Mouse (Mus musculus) left cerebral cortex, postnatal 36 days (tissue): ENCODE measurements around the gene Map3k13. TPM values are rescaled to one million over a fixed set of nuclear protein-coding genes. Genes with fewer than 3 reads are reported as not detected.
"Not testable (repeated sequence)": the region's sequence is repeated elsewhere in the genome, so short reads cannot be mapped to it uniquely, and the experiment has no call there.

Source experiments
- DNase-seq, 2 experiments: peaks; one replicate each; pipeline ENCODE4 v3.0.0; 2021 to 2022; ENCODE audit warnings: low spot score in 2 of 2, mixed read lengths in 1 of 2
- intact Hi-C: fragments of 180-260 bp; cut with DNase I; formaldehyde crosslinking; loops from one replicate; pipeline ENCODE4 v1.15.1; 2025
- total RNA-seq, 2 experiments: library from RNA; stranded (reverse); gene quantifications; 2 replicates each; pipeline ENCODE4 v1.2.3; 2021

Gene Map3k13
- total RNA-seq: 10 to 100 TPM; 13.6 to 16.8 TPM

DNA sequence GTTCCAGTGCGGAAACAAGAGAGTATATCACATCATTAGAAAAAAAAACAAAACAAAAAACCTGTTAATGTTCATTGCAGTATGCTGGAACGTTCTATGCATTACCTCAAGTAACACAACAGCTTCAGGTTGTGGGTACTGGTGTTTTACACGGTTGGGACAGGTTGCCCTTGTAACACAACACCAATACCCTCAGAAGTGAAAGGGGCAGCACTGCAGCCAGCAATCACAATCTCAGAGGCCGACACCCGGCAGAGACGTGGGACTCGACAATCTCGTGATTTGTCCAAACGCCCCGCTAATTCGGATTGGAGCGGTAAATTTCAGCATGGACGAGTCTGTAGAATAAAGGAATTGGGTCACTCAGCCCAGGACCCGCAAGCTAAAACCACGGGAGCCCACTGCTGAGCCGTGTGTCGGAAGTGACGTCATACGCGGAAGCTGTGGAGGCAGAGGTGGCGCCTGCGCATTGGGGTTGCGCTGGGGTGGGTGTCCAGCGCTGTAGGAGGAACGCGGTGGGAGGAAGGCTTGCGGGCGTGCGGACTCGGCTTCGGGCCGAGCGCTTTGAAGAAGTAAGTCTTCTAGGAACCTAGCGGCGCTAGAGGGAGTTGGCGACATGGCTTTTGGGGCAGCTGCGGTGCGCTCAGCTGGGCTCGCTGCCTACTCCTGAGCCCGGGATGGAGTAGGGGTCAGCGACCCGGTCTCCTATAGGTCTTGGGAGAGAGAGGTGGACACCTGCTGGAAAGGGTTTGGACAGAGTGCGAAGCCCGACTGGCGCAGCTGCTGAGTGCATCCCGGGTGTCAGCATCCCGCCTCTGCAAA is at the start of gene Map3k13:
Map3k13 (plus strand) TSS at position 472 of the 822 bp plus-strand sequence.
- peak; percentile 95 for DNase-seq
- intact Hi-C loops: no loop called here

DNA sequence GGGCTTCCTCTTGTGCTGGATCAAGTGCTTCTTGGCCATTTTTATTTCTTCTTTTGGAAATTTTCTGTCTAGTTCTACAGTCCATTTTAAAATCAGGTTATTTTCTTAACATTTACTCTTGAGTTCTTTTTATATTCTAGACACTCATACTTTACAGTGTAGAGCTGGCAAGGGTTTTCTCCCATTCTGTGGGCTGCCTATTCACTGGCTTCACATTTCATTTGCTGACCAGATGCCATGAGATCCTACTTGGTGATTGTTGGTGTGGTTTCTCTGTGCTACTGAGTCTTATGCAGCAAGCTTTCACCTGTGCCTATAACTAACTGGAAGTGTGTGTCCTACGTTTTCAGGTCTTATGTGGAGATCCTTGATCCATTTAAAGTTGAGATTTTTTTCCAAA is 35.7 kb upstream of the Map3k13 start:
- intact Hi-C loops: no loop called here
- no peak for DNase-seq

GRCm38 (mm10) chr16:21768255-21768654 is 25.9 kb upstream of the Map3k13 start:
- intact Hi-C loops: no loop called here
- no peak for DNase-seq

- intact Hi-C loops: loop anchor here (1.0 kb wide), 1 partner anchor 46 kb away; no protein-coding TSS in a partner anchor
- no peak for DNase-seq
Measured at GRCm38 (mm10) chr16:21769667-21770066, 24.5 kb upstream of the Map3k13 start.

DNA sequence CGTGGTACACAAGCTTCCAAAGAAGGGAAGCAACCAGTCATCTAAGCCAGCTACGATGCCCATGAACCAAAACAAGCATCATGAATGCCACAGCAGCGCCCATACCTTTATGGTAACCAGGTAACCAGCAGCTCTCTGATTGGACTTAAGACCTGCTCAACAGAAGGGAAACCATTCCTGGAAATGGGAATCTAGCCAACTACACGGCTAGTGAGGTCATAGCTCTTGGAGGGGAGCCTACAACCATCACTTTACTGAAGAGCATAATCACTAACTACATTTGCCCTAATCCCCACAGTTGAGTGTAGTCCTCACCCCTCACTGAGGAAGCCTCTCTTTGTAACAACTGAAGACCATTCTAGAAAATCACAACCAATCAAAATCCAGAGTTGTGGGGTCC is 19.4 kb upstream of the Map3k13 start:
- intact Hi-C loops: no loop called here
- DNase-seq: no peak

GRCm38 (mm10) chr16:21778293-21778866 is 15.8 kb upstream of the Map3k13 start:
- no peak for DNase-seq
- intact Hi-C loops: no loop called here

GRCm38 (mm10) chr16:21779149-21779548 is 15.0 kb upstream of the Map3k13 start:
- no peak for DNase-seq
- intact Hi-C loops: no loop called here

DNA sequence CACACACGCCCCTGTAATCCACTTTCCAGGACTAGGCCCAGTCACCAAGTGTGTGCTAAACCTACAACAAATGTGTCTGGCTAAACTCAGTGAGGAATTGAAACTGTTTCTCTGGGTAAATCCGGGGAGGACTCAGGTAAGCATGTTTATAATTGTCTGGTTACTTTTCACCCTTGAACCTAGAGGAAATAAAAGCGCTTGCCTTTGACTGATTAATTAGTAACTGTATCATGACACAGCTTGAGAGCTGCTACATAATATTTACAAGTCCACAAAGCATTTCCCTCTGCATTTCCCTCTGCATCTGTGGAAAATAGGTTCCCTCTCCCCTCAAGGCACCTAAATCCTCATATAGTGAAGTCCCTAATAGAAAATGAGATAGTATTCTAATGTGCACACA is 12.9 kb upstream of the Map3k13 start:
- DNase-seq: no peak
- intact Hi-C loops: no loop called here

- intact Hi-C loops: no loop called here
Measured at GRCm38 (mm10) chr16:21781895-21782294, 12.3 kb upstream of the Map3k13 start.

GRCm38 (mm10) chr16:21782807-21783206 is 11.3 kb upstream of the Map3k13 start:
- DNase-seq: no peak
- intact Hi-C loops: no loop called here

More at GRCm38 (mm10) chr16:21781895-21782294, 12.3 kb upstream of the Map3k13 start:
- DNase-seq: no peak

DNA sequence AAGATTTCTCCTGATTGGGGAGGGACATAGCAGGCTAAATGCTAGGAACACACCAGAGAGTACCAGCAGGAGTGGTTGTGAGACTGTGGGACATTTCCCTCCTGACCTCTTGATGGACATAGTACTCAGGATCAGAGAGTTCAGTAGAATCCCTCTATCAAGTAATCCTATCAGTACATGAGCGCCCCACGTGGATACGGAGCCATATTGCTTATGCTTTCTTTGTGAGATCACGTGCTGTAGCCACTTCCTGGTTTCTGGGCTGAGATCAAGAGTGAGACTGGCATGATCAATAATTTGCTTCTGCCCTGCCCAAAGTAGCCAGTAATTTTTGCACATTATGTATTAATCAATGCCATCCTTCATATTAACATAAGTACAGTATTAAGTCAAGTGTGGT is 9.1 kb upstream of the Map3k13 start:
- intact Hi-C loops: no loop called here
- no peak for DNase-seq

DNA sequence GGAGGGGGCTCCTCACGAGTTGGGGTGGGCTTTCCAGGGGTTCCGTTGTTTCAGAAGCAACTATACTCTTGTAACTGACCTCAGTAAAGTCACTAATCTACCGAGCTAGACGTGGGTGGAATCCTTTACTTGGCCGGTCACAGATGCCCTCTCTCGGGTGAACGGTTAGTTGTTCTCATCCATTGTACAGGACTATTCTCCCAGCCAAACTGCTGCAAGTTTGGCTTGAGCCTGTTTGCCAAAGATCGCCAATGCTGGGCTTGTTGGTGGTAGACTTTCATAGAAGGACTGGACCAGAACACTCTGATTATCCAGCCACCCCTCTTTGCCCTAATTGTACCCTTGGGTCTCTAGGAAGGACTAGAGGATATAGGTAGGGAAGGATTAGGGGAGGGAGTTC is 7.8 kb upstream of the Map3k13 start:
- DNase-seq: no peak
- intact Hi-C loops: no loop called here

DNA sequence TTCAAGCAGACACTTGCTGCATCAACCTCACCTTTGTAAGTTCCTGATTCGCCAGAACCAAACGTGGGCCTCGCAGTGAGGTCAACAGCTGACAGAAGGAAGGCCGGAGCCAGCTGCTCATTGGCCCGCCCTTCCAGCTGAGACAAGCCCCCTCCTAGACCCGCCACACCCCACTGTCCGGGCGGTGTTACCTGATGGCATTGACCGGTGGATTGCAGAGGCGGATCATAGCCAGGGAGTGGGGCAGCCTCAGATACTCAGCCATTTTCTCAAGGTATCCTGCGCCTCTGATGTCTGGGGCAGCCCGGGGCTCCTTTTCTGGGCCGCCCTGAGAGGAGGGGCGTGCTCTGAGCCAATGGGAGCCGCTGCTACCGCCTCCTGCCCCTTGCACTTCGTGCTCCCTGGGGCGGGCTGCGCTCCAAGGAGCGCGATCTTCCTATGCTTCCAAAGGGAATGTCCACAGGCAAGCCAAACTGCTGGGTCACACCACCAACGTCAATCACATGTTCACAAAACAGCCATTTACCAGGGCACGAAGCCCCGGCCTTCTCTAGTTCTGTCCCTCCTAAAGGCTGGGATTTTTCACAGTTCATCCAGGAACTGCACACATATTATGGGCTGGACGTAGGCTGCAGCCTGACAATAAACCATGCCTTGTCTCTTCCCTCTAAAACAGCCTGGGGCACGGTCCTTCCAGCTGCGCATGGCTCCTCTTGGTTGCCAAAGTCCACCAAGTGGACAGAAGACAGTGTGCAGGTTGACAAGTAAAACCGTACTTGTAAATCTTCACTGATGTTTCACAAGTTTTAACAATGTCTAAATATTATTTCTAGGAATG is 6.4 kb upstream of the Map3k13 start, which contains the start of gene Ehhadh:
Ehhadh (minus strand) TSS at position 292 of the 838 bp plus-strand sequence.
- peak; percentile 18 to 30 for DNase-seq
- intact Hi-C loops: no loop called here

GRCm38 (mm10) chr16:21788581-21788980 is 5.6 kb upstream of the Map3k13 start:
- intact Hi-C loops: no loop called here
- DNase-seq: no peak

- no peak for DNase-seq
- intact Hi-C loops: no loop called here
Measured at GRCm38 (mm10) chr16:21789180-21789579, 5.0 kb upstream of the Map3k13 start.

DNA sequence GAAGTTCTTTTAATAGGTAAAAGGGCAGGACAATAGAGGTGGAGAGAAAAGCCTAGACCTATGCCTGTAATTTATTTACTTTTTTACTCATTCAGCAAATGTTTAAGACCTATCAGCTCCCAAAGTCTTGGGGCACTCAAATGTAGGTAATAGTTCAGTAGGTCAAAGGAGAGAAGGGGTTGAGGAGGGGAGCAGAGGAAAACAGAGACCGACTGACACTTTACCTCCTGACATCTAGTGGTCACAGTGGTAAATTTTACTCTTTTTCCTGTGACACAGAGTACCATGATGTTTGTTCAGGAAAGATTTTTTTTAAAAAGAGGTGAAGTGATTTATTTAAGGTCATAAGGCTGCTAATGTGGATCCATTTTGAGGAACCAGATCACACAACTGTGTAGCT is 3.7 kb upstream of the Map3k13 start:
- intact Hi-C loops: no loop called here
- DNase-seq: no peak

DNA sequence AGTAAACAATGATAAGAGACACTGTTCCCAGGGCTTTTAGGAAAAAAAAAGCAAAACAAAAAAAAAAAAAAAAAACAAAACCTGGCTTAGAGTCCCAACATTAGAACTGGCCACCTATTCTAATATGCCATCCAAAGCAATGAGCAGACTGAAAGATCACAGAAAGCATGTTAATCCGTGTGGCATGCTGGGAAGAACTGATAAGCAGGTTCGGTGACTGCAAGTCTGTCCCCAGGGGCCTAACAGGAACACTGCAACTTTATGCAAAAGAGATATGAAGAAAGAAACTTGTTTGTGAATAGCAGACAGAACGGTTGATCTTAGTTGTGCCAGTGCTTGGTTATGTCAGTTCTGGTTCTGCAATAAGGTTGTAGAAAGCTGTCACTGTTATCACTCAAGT is 2.4 kb upstream of the Map3k13 start:
- intact Hi-C loops: no loop called here

DNA sequence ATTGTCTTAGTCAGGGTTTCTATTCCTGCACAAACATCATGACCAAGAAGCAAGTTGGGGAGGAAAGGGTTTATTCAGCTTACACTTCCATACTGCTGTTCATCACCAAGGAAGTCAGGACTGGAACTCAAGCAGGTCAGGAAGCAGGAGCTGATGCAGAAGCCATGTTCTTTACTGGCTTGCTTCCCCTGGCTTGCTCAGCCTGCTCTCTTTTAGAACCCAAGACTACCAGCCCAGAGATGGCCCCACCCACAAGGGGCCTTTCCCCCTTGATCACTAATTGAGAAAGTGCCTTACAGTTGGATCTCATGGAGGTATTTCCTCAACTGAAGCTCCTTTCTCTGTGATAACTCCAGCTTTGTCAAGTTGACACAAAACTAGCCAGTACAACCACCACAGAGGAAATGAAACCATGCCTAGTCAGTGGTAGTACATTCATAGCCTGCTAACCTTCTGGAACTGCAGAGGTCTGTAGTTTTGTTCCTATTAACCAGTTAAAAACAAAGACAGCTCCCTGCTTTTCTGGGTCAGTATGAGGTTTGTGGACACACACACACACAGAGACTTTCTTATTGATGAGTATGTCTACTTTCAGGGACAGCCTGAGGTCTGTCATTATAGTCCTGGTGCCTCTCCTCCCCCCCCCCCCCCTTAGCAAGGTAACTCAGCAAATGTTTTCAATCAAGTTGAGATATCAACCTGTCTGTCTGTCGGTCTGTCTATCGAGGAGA is 901 bp upstream of the Map3k13 start:
- DNase-seq, intact Hi-C loops: not testable (repeated sequence)

More for the DNA sequence above, 2.4 kb upstream of the Map3k13 start:
- no peak for DNase-seq

- DNase-seq: no peak
- intact Hi-C loops: no loop called here
Measured at GRCm38 (mm10) chr16:21794697-21795045, 525 bp downstream of the Map3k13 start.

- intact Hi-C loops: no loop called here
- DNase-seq: no peak
Measured at GRCm38 (mm10) chr16:21795071-21795470, 925 bp downstream of the Map3k13 start.
